Mouse (Mus musculus) spleen, embryonic (tissue): ENCODE results near the gene Sbk1.

Experiments used
- CTCF ChIA-PET: fragments of 350-600 bp; sonication (Branson Sonifier 250); formaldehyde crosslinking; loops from one replicate; lab custom pipeline; 2022; lab: Charles Lee

Sbk1 gene

DNA sequence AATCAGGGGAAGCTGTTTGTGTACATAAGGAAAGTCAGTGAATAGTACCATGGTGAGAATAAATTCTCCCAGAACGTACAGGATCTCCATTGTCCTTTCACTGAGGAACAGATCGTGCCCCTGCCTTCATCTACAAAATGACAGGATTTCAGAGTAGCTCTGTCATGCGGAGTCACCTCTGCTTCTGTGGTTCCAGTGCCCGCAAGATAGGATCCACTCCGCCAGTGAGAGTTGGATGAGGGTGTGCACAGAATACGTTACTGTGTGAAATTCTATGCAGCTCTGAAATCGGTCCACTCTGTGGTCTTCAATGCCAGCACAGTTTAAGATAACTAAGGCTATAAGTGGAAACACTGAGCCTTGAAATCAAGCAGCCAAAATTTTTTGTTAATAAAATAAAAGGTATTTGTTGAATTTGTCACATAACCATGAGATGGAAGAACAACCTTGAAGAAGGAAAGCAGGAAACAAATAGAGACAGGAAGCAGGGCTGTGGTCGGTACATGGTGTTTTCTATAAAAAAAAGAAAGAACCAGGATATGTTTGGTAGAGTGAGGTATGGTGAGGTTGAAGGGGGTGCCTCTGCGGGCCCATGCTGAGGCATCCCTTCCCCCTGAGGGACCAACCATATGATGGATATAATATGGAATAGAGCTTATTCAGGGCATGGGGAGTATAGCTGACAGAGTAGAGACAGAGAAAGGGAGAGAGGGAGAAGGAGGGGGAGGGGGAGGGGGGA, 57.7 kb downstream of the Sbk1 start:
- CTCF ChIA-PET, result interaction anchor here (0.7 kb wide), 1 partner anchor 134 kb away, joined by 5 read pairs; no protein-coding TSS in a partner anchor

GRCm38 (mm10) chr7:126330693-126331092, 58.3 kb downstream of the Sbk1 start:
- CTCF ChIA-PET, result no interaction called here

DNA sequence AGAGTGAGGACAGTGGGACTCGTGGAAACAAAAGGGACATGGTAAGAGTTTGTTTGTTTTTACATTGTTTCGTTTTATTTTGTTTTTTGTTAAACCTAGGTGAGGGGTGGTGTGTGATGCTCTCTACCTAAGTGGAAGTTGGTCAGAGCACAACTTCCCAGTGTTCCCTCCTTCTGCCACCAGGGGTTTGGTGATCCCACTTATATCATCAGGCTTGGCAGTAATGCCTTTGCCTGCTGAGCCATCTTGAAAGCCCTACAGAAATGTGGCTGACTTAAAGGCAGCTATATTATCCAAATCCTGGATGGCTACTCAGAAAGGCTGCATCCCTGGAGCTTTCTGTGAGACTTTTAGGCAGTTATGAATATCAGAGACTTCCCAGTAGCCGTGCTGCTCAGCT, 60.3 kb downstream of the Sbk1 start:
- CTCF ChIA-PET, result interaction anchor here (0.5 to 0.6 kb wide), 2 partner anchors 61 to 200 kb away, joined by 3 read pairs; no protein-coding TSS in a partner anchor

DNA sequence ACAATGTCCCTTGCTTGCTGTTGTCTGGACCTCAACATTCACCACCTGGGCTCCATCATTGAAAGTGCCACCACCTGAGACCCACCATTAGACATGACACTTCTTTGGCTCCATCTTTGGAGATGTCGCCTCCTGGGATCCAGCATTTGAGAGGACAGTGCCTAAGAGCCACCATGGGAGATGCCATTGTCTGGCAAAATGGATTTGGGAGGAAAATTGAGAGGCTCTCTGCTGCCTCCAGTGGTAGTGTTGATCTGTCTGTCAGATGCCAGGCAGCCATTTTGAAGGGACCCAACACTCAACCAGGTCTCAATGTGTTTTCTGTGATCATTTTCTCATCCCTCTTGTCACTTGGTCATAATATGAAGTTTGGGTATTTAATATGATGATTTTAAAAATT, 63.1 kb downstream of the Sbk1 start:
- CTCF ChIA-PET, result no interaction called here

DNA sequence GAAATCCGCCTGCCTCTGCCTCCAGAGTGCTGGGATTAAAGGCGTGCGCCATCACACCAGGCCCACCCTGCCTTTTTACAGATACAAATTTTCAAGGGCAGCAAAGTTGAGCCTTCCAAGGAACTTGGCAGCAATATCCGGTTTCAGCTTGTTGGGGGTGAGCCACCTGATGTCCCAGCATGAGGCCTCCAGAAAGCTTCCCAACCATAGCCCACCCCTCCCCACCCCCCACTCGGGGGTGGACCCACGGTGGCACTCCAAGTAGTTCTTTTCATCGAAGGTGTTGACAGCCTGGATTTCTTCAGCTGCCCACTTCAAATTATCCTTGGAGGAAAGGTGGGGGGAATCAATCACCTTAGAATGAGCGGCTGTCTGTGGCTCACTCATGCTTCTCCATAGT, 66.5 kb downstream of the Sbk1 start:
- CTCF ChIA-PET, result no interaction called here

GRCm38 (mm10) chr7:126339521-126339971, 67.1 kb downstream of the Sbk1 start:
- CTCF ChIA-PET, result interaction anchor here (0.6 kb wide), 1 partner anchor 204 kb away, joined by 12 read pairs; no protein-coding TSS in a partner anchor

DNA sequence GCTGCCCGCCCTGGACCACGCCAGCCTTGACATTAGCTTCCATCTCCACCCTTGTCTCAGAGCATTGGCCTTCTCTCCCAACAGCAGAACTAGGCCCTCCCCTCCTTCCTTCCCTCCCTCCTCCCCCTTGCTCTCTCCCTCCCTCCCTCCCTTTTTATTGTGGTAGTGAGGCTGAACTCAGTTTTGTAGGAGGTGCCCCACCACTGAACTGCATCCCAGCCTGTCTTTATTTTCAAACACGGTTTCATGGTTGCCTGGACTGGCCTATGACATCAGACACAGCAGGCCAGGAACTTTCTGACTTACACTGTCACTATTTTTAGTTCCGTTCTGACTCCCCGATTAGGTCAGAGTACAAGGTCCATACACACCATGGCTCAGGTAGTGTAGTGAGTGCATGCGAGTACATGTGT, 67.8 kb downstream of the Sbk1 start:
- CTCF ChIA-PET, result interaction anchor here (0.6 to 1.1 kb wide), 3 partner anchors 13 to 204 kb away, joined by 3 to 12 read pairs (median 4); no protein-coding TSS in a partner anchor

DNA sequence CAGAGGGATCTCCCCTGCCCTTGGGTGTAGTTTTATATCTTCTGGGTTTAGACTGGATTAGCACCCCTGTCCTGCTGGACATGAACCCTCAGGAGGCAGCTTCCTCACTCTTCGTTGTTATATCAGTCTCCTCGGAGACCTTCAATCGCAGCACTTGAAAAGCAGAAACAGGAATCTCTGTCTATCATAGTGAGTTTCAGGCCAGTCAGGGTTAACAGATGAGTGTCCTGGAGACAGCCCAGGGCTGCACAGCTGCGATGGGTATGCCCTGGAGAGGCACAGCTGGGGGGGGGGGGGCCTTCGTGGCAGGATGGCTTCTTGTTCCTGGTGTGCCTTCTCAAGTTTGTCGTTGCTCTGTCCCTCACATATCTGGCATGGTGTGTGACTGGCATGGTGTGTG, 68.5 kb downstream of the Sbk1 start:
- CTCF ChIA-PET, result interaction anchor here (0.6 to 1.1 kb wide), 2 partner anchors 13 to 24 kb away, joined by 3 to 4 read pairs; no protein-coding TSS in a partner anchor
